Mouse (Mus musculus) gastrocnemius, postnatal 25 days (tissue): ENCODE measurements around the gene Ehd2. TPM values are rescaled to one million over a fixed set of nuclear protein-coding genes. Genes with fewer than 3 reads are reported as not detected.

Experiments
- DNase-seq: peaks from one replicate; pipeline ENCODE4 v3.0.0; 2022
- total RNA-seq, 2 experiments: library from RNA; stranded (reverse); gene quantifications; 1 replicate in 1 of 2; 2 replicates in 1 of 2; pipeline ENCODE4 v1.2.3; 2021

Ehd2 gene
- total RNA-seq, 2 experiments from 2014 or later, result 44.5 to 66.1 TPM

DNA sequence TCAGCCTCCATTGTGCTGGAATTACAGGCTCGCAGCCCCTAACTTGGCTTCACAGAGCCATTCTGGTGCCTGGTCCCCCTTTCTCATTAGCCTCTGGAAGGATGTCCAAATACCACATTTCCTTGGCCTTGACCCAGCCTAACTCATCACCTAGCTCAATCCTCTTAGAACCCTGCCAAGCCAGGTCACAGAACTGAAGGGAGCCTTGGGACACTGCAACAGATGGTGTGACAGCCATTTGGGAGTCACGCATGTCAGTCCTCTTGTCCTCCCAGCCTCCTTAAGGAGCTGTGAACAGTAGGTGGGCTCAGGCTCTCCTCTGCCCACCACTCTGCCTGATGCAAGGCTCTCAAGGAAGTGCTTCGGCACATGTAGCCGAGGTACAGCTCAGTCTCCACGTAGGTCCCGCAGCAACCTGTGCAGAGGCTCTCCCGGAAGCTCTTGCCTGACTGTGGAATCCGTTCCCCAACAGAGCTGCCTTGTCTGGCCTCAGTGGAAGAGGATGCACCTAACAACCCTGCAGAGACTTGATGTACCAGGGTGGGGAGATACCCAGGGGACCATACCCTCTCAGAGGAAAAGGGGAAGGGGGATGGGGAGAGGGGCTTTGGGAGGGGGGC is 59.3 kb downstream of the Ehd2 start:
- no peak for DNase-seq

DNA sequence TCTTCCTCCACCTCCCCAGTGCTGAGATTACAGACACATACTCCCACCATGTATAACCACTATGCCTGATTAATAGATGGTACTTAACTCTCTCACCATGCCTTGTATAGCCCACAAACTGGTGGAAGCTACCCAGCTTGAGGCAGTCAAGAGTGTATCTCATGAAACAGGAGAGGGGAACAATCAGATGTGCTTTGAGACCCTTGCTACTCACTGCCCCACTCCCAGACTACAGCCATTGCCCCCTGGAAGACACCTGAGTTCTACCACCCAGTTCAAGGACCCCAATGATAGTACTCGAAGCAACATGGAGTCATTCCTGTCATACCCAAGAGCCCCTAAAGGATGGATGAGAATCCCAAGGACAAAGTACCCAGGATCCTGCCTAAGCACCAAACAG is 60.8 kb downstream of the Ehd2 start:
- no peak for DNase-seq

DNA sequence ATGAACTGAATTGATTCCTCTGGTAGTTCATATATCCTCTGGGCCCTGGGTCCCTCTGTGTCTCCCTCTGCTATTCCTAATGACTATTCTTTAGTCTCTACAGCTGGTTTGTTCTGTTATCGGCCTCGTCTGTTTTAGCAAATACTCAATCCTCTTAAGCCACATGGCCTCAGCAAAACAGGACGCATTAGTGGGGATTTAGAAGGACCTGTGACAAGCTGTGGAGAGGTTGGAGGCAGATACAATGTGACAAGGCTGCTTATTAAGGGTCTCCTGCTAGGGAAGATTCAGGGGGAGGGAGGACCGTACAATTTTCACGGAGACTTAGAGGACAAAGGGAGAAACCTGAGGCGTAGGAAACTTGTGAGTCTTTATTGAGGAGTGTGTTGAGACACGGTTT is 61.5 kb downstream of the Ehd2 start:
- no peak for DNase-seq

DNA sequence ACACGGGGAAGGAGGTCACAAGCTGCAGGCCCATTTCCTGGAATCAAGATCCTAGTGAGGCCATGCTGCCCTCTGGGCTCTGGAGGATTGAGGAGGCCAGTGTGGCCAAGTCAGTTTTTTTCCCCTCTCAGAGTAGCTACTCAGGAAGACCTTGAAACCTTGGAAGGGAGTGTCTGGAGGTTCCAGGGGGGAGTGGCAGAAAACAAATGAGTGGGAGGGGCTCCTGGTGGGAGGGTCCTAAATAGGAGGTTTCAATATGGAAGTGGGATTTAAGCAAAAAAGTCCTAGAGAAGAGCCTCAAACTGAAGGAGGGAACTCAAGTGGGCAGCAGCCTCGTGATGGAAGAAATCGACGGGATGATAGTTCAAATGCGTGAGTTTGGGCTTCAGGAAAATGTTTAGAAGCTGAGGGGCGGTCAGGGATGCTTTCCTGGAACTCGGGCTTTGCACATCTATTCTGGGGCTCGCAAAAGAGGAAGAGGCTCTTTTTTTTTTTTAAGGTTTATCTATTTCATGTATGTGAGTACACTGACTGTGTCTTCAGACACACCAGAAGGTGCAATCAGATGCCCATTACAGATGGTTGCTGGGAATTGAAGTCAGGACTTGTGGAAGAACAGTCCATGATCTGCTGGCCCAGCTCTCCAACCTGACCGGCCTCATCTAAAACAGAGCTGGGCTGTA is 65.9 kb downstream of the Ehd2 start:
- DNase-seq, result no peak

Other genes with a start within 250 kb of the Ehd2 start
- not detected for gene Obox5, start 217.4 kb downstream of the Ehd2 start, total RNA-seq
- gene Obox6, start 127.9 kb downstream of the Ehd2 start, total RNA-seq, result not detected
- gene Crx, start 87.6 kb downstream of the Ehd2 start, total RNA-seq, result not detected
- gene Crxos, start 85.0 kb downstream of the Ehd2 start, total RNA-seq, result not detected
- 1,000 to 10,000 TPM; 1,236 to 1,328 TPM for gene Selenow, start 45.2 kb downstream of the Ehd2 start, total RNA-seq
- gene Nop53, start 21.5 kb downstream of the Ehd2 start, total RNA-seq, result 100 to 1,000 TPM in 1 of 2 experiments, 10 to 100 TPM in 1; 86.8 to 101 TPM
- gene Bicra, start 80.4 kb upstream of the Ehd2 start, total RNA-seq, result 1 to 10 TPM; 5.1 to 6.1 TPM
- gene Zfp541, start 94.2 kb upstream of the Ehd2 start, total RNA-seq, result not detected
- gene Napa, start 130.9 kb upstream of the Ehd2 start, total RNA-seq, result 100 to 1,000 TPM in 1 of 2 experiments, 10 to 100 TPM in 1; 71.2 to 105 TPM
- gene Kptn, start 152.3 kb upstream of the Ehd2 start, total RNA-seq, result 10 to 100 TPM; 10.7 to 11.1 TPM
- under 1 TPM; 0.15 to 0.16 TPM for gene Slc8a2, start 162.3 kb upstream of the Ehd2 start, total RNA-seq
- 1 to 10 TPM in 1 of 2 experiments, under 1 TPM in 1; 0.97 to 1.9 TPM for gene Meis3, start 207.5 kb upstream of the Ehd2 start, total RNA-seq